Mouse (Mus musculus) lung, postnatal 0 days (tissue): Measurements from ENCODE around the gene Nrxn3. TPM values are rescaled to one million over a fixed set of nuclear protein-coding genes. Genes with fewer than 3 reads are reported as not detected.

Experiments used
- ATAC-seq: fragments of 200-750 bp; cut with Nextera tagmentation; 2 replicates; pipeline ENCODE4 v1.8.0; 2017; ENCODE audit warnings: moderate library complexity
- DNase-seq: peaks from one replicate; pipeline ENCODE4 v3.0.0-alpha.2; 2016; ENCODE audit warnings: low spot score
- H3K27ac ChIP-seq: fragments of 300-500 bp; sonication (generic); 2 replicates; pipeline ENCODE4 v1.5.1; 2014; ENCODE audit warnings: antibody characterized with exemption, mild to moderate bottlenecking, low read length, mixed read lengths
- H3K27me3 ChIP-seq: fragments of 300-500 bp; sonication (generic); replicated peaks from 2 replicates; pipeline ENCODE4 v1.6.1; 2014; ENCODE audit warnings: low read length, mixed read lengths; ENCODE audit not compliant: insufficient read depth
- H3K36me3 ChIP-seq: fragments of 300-500 bp; sonication (generic); 2 replicates; pipeline ENCODE4 v1.6.1; 2014; ENCODE audit warnings: low read length, mixed read lengths; ENCODE audit not compliant: insufficient read depth
- H3K4me1 ChIP-seq: fragments of 300-500 bp; sonication (generic); 2 replicates; pipeline ENCODE4 v1.6.1; 2014; ENCODE audit warnings: antibody characterized with exemption, low read depth, low read length, mixed read lengths; ENCODE audit not compliant: insufficient read depth
- H3K4me2 ChIP-seq: fragments of 300-500 bp; sonication (generic); replicated peaks from 2 replicates; pipeline ENCODE4 v1.6.1; 2014; ENCODE audit warnings: low read depth, mild to moderate bottlenecking, low read length, moderate library complexity, mixed read lengths
- H3K4me3 ChIP-seq: fragments of 300-500 bp; sonication (generic); 2 replicates; pipeline ENCODE4 v1.5.1; 2014; ENCODE audit warnings: low read depth, low read length
- H3K9ac ChIP-seq: fragments of 300-500 bp; sonication (generic); replicated peaks from 2 replicates; pipeline ENCODE4 v1.6.1; 2014; ENCODE audit warnings: low read depth, mild to moderate bottlenecking
- H3K9me3 ChIP-seq: fragments of 300-500 bp; sonication (generic); 2 replicates; pipeline ENCODE4 v1.6.1; 2016; ENCODE audit warnings: low read length, mixed read lengths
- CTCF ChIP-seq: IDR thresholded peaks from 2 replicates; pipeline ENCODE4 v1.5.1; 2016; ENCODE audit warnings: antibody characterized with exemption, mild to moderate bottlenecking
- EP300 ChIP-seq: IDR thresholded peaks from 2 replicates; pipeline ENCODE4 v1.6.1; 2016; ENCODE audit warnings: antibody characterized with exemption, mild to moderate bottlenecking, control low read depth
- WGBS: fragments of 180-500 bp; shearing (Covaris S2); extraction: QIAGEN DNeasy Blood & Tissue Kit; methylation state at CpG from one replicate; pipeline ENCODE4 v1.1.7; 2014; 5-methylcytosine and 5-hydroxymethylcytosine counted together
- polyA plus RNA-seq: library from polyadenylated mRNA; unstranded; fragments of >200 nt; fragmentation: Nextera tagmentation; extraction: Ambion mirVana; gene quantifications from 2 replicates; pipeline ENCODE4 v1.2.1, GENCODE M21; 2015

The Nrxn3 gene
- polyA plus RNA-seq, 1 experiment from 2014 or later, result 2.1 TPM

GRCm38 (mm10) chr12:89854355-89854754 lies 1131.7 kb downstream of the Nrxn3 start:
- Histone ChIP-seq H3K4me3 (no peak overlapping the region), H3K9ac (no peak overlapping the region), H3K27ac (no peak overlapping the region), H3K4me2 (no peak overlapping the region), H3K27me3 (no peaks in the 10 kb centered on the region), H3K9me3 (no peaks in the 10 kb centered on the region), H3K4me1 (no peaks in the 10 kb centered on the region), H3K36me3 (no peaks in the 10 kb centered on the region)
- DNase-seq, result no peak
- 70% methylated on average over 4 of the region's 4 CpGs for WGBS
- no peak for ATAC-seq
- TF ChIP-seq CTCF, result no peak
- no peak for TF ChIP-seq EP300

GRCm38 (mm10) chr12:89867124-89867523 lies 1144.4 kb downstream of the Nrxn3 start:
- TF ChIP-seq CTCF, result no peak
- no peak for TF ChIP-seq EP300
- no peak overlapping the region for H3K4me2 ChIP-seq
- DNase-seq (no peak), ATAC-seq (no peak)
- no peak overlapping the region for H3K9ac ChIP-seq
- no peaks in the 10 kb centered on the region for H3K4me1 ChIP-seq
- H3K9me3 ChIP-seq, result no peaks in the 10 kb centered on the region
- no peaks in the 10 kb centered on the region for H3K36me3 ChIP-seq
- no peaks in the 10 kb centered on the region for H3K27me3 ChIP-seq
- H3K4me3 ChIP-seq, result no peak overlapping the region
- H3K27ac ChIP-seq, result no peak overlapping the region

GRCm38 (mm10) chr12:89882617-89883370 lies 1160.1 kb downstream of the Nrxn3 start:
- H3K9me3 ChIP-seq, result no peaks in the 10 kb centered on the region
- 61% methylated on average over 8 of the region's 8 CpGs for WGBS

GRCm38 (mm10) chr12:89884576-89884975 lies 1161.9 kb downstream of the Nrxn3 start:
- no peak overlapping the region for H3K4me2 ChIP-seq
- H3K9me3 ChIP-seq, result no peaks in the 10 kb centered on the region
- no peak overlapping the region for H3K9ac ChIP-seq
- TF ChIP-seq EP300 (no peak), CTCF (no peak)
- ATAC-seq (no peak), DNase-seq (no peak)
- no peaks in the 10 kb centered on the region for H3K27me3 ChIP-seq
- no peaks in the 10 kb centered on the region for H3K4me1 ChIP-seq
- 90% methylated on average over 1 of the region's 1 CpGs for WGBS
- H3K27ac ChIP-seq, result no peak overlapping the region
- no peak overlapping the region for H3K4me3 ChIP-seq
- H3K36me3 ChIP-seq, result no peaks in the 10 kb centered on the region

More at GRCm38 (mm10) chr12:89882617-89883370, 1160.1 kb downstream of the Nrxn3 start:
- H3K4me2 ChIP-seq, result no peak overlapping the region
- no peak overlapping the region for H3K27ac ChIP-seq
- TF ChIP-seq CTCF (no peak), EP300 (no peak)
- H3K4me3 ChIP-seq, result no peak overlapping the region
- H3K9ac ChIP-seq, result no peak overlapping the region
- H3K36me3 ChIP-seq, result no peaks in the 10 kb centered on the region
- DNase-seq (no peak), ATAC-seq (no peak)
- H3K27me3 ChIP-seq, result no peaks in the 10 kb centered on the region
- no peaks in the 10 kb centered on the region for H3K4me1 ChIP-seq

GRCm38 (mm10) chr12:89888647-89889046 lies 1166.0 kb downstream of the Nrxn3 start:
- Histone ChIP-seq H3K27ac (no peak overlapping the region), H3K4me1 (no peaks in the 10 kb centered on the region), H3K9me3 (no peaks in the 10 kb centered on the region), H3K9ac (no peak overlapping the region), H3K36me3 (no peaks in the 10 kb centered on the region), H3K4me3 (no peak overlapping the region), H3K4me2 (no peak overlapping the region), H3K27me3 (no peaks in the 10 kb centered on the region)
- 72% methylated on average over 3 of the region's 3 CpGs for WGBS
- no peak for DNase-seq
- no peak for TF ChIP-seq CTCF
- TF ChIP-seq EP300, result no peak
- no peak for ATAC-seq

- ATAC-seq (no peak), DNase-seq (no peak)
- no peaks in the 10 kb centered on the region for H3K9me3 ChIP-seq
- 43% methylated on average over 2 of the region's 2 CpGs for WGBS
- no peak overlapping the region for H3K27ac ChIP-seq
- no peaks in the 10 kb centered on the region for H3K36me3 ChIP-seq
- no peak overlapping the region for H3K4me2 ChIP-seq
- no peak overlapping the region for H3K9ac ChIP-seq
- H3K4me3 ChIP-seq, result no peak overlapping the region
- H3K27me3 ChIP-seq, result no peaks in the 10 kb centered on the region
- no peaks in the 10 kb centered on the region for H3K4me1 ChIP-seq
- TF ChIP-seq CTCF, result no peak
- TF ChIP-seq EP300, result no peak
Measured at GRCm38 (mm10) chr12:89896901-89897300, 1174.2 kb downstream of the Nrxn3 start.

GRCm38 (mm10) chr12:89909578-89909977 lies 1186.9 kb downstream of the Nrxn3 start:
- no peak for DNase-seq
- no peak overlapping the region for H3K27ac ChIP-seq
- H3K4me3 ChIP-seq, result no peak overlapping the region
- no peaks in the 10 kb centered on the region for H3K4me1 ChIP-seq
- H3K9me3 ChIP-seq, result no peaks in the 10 kb centered on the region
- no peak for ATAC-seq
- H3K36me3 ChIP-seq, result no peaks in the 10 kb centered on the region
- no peaks in the 10 kb centered on the region for H3K27me3 ChIP-seq
- no peak overlapping the region for H3K4me2 ChIP-seq
- no peak for TF ChIP-seq CTCF
- no peak for TF ChIP-seq EP300
- H3K9ac ChIP-seq, result no peak overlapping the region
- 61% methylated on average over 3 of the region's 3 CpGs for WGBS
